Mouse (Mus musculus): Measurements from ENCODE around the gene Ipo9.

DNA sequence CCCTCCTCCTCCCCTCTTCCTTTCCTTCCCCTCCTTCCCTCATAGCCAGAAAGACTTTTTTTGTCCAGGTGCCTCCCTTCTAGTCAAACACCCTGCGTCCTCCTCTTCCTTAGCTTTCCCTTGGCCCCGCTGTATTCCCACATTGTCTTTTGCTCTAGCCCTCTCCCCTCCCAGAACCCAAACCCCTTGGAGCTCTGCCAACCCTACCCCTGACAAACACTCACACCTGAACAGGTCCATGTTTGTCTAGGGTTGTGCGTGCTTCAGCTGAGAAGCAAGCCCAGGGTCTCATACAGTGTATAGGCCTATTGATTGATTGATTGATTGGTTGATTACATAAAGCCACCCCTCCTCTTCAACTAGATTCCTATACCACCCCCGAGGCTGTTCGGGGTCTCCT, 60.9 kb downstream of the Ipo9 start:
- TF ChIP-seq POLR2A (IDR thresholded peaks at IDR 0.05; ENCODE audit: control insufficient read depth, extremely low read depth, insufficient read depth, low read length, poor library complexity) (no peak), CTCF (IDR thresholded peaks at IDR 0.05; ENCODE audit: borderline replicate concordance, control insufficient read depth, extremely low read depth, insufficient read depth, low read length, poor library complexity) (no peak)

All from thymus, adult 2 months (tissue).